Mouse (Mus musculus): ENCODE measurements at regions not wholly inside any gene's neighbourhood (a gene's known extent, or its start where the extent isn't known, plus 50 kb on each side); places are given as distances from the start of the nearest gene placed in this dataset.

DNA sequence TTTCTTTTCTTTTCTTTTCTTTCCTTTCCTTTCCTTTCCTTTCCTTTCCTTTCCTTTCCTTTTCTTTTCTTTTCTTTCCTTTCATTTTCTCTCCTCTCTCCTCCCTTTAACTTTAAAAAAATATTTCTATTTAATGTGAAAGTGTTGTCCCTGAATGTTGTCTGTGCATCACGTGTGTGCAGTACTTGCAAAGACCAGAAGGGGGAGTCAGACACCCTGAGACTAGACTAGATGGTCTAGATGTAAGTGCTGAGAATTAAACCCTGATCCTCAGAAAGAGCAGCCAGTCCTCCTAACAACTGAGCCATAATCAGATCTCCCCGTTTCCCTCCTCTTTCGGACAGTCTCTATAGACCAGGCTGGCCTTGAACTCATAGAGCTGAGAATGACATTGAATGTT is 151.7 kb downstream of the Mtx2 start:
- in situ Hi-C loops (cut with MboI, MseI) = no loop called here

DNA sequence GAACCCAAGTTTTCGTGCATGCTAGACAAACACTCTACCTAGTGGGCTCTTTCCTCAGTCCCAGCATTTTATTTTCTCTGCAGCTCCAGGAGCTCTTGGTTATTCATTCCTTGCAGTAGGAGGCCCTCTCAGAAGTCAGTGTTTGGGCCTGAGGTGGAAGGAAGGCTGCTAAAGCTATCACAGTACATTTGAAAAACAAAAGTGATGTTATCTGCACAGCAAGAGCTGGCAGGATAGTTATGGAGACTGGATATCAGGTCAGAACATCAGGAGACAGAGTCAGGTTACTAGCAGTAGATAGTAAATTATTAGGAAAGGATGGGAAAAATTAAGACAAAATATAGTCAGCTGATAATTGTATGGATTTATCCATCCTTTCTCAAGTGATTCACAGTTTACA is 152.2 kb downstream of the Mtx2 start:
- in situ Hi-C loops (cut with MboI, MseI) = no loop called here

DNA sequence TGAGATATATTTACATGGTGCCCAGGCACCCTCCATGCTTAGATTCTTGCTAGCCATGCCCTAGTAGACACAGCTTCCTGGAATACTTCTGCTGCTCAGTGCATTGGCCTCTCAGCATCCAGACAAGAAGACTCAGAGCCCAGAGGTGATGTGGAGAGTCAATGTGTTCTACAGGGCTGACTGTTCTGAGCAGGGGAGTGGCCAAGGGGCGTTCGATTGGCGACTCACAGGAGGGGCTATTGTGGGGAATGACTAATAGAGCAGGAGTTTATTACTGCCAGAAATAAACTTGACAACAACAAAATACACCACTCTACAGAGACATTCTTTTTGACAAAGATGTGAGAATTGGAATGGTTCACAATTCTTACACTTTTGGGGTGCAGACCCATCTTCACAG is 156.3 kb downstream of the Mtx2 start:
- in situ Hi-C loops (cut with MboI, MseI) = no loop called here

DNA sequence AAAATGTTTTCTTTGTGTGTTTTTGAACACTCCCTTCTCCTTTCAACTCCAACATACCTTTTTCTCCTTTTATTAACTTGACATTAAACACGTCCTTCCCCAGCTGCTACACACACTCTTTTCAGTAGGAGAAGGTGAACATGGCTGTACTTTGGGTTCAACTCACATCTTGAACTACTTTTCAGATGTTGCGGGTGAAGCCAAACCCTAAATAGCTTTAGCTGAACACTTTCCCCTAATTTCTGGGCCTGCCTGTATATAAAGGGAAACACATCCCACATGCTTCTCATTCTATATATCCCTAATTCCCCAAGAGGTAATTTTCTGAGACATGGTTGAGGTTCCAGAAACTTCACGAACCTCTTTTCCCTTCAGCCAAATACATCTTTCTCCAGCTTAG is 168.2 kb downstream of the Mtx2 start:
- in situ Hi-C loops (cut with MboI, MseI) = no loop called here

DNA sequence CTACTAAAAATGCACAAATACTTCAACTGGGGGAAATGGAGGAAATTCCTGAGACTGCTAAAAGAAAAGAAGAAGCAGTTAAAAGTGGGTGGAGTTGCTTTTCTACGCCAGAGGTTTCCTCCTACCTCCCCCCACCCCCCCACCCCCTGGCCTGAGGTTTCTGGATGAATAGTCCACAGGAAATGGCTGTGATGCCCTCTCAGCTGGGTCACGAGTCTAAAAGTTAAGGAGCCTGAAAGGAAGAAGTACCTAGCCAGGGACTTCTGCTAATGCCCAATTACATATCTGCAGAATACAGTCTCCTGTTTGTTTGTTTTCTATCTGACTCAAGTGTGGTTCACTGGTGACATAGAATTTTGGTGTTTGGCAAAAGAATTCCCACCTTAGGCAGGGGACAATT is 169.4 kb downstream of the Mtx2 start:
- in situ Hi-C loops (cut with MboI, MseI) = no loop called here

DNA sequence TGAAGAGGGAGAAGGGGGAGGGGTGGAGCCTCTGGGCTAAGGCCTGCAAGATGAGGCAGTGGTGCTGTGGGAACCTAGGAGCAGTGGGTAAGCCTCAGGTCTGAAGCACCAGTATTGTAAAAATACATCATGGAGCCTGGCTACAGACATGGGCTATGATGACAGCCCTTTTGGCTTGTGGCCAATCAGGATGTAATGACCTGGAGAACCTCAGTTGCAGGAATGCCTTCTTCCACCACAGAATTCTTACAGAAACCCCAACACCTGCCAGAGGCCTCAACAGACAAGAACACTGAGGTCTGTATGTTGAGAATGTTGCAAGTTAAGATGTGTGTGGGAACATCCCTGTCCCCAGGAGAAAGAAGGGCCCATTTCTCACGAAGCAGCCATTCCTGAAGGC is 172.1 kb downstream of the Mtx2 start:
- in situ Hi-C loops (cut with MboI, MseI) = no loop called here

DNA sequence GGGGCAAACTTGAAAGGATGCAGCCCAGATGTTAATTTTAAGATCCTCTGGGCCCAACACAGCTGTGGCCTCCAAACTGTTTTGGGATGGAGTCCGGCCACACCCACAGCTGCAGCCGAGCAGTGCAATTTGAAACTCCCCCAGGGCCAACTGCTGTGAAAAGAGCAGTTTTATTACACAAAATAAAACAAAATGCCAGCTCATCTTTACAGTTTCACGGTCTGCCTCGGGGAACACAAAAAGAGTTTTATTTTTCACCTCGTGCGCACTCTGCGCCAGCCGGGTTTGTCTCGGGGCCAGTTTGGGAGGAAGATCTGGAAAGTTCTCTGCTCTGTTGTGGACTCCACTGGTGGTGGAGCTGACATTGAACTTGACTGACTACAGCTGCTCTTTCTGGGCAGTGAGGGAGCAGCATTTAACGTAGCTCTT is 174.8 kb downstream of the Mtx2 start:
- in situ Hi-C loops (cut with MboI, MseI) = no loop called here

DNA sequence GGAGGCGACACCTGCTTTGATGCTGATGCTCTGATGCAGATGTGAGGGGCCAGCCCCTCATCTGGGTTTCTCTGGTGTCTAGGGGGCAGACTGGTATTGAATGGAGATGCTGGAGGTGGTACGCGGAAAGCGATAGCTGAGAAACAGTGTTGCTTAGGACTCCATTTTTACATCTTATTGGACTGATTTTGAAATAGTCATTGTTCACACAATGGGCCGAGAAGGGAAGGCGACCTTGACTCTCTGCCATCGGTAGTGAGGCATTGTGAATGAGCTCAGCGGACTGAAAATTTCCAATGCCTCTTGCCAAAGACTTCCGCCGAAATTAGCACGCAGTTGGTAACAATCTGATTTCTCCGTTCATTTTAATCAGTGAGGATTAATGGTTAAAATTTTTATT is 177.0 kb downstream of the Mtx2 start:
- in situ Hi-C loops (cut with MboI, MseI) = no loop called here

DNA sequence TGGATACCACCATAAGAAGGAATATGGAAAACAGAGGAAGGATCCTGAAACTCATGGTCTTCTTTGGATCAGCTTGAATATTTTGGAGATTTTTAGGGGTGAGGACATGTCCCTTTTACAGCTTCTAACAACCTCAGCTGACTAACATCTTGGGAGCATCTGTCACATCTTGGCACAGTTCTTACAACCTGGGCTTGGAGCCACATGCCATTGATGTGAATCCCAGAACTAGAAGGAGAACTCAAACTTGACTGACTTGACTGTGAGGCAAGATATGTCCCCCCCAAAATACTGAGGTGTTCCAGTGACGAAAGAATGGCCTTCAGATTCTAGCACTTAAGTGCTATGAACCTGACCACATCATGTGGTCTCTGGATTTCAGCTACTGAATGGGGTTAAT is 182.5 kb downstream of the Mtx2 start:
- in situ Hi-C loops (cut with MboI, MseI) = no loop called here

DNA sequence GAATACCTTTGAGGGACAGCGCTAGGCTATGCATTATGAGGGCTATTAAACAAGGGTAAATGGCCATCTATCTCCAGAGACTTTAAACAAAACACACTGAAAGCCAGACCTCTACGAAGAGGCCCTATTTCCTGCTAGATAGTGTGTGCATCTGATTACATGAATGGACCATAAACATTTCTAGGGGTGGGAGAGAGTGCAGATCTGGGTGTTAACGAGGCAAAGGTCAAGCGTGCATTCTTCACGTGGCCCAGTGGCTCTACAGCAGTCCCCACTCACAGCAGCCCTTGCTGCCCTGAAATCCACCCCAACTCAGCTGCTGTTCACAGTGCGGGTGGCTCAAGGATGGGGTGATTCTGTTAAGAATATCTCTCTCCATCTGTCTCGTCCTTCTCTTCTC is 185.0 kb downstream of the Mtx2 start:
- in situ Hi-C loops (cut with MboI, MseI) = no loop called here

DNA sequence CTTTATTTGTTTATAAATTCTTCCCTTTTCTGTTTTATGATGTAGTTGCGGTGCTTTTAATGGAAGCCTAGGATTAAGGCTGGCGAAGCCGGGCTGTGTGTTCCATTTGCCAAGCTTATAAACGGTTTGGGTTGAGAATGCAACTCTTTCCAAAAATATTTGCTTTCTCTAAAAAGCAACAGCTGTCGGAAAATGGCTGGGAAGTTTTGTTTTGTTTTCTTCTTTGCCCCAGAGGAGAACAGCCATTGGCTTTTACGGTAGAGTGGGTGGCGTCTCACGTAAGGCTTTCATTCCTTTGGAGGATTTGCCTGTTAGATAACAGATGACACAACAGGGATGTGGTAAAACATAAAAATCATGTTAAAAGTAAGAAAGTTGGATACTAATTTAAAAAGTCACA is 186.4 kb downstream of the Mtx2 start:
- in situ Hi-C loops (cut with MboI, MseI) = no loop called here

DNA sequence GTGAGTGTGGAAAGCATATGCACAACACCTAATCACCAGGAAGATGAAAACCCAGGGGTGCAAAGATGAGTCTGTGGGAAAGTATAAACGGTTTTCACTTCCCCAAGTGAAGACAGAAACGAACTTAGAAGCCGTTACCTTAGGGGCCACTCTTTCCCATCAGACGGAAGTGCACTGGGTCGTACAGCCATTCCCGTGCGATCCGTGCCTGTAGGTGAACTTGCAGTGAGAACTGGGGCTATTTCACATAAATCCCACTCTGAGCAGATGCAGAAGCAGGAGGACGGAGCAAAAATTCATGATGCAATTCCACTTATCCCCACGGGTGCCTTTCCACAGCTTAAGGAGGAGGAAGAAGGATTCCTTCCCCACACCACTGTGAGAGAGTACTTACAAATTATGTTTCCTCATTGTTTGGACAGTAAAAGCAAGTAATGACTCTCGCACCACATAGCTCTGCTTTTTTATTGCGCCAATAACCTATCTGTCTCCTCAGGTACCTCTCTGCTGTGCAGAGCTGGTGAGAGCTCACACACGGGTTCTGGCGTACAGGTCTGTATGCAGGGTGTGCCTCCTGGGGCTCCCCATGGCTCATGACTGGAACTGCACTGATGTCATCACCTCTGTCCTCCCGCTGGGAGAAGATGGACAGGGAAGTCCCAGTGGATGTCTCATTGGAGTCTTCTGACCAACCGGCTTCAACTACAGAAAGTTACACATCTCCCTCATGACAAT is 189.6 kb downstream of the Mtx2 start:
- in situ Hi-C loops (cut with MboI, MseI) = no loop called here

DNA sequence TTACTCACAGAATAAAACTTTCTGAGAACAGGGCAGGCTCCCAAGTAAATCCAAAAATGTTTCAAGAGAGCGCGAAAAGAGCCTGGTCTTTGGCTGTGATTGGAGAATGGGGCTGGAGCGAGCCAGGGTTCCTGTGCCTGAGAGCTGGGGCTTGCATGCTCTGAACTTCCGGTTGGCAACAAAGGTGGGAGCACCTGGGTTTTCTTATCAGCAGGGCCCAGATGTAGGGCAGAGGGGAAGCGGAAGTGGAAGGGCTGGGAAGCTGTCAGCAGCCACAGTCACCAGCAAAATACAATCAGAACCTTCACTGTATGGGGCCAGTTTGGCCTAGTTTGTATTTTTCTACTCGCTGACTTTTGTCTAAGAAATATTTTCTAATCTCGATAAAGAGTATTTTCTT is 193.9 kb downstream of the Mtx2 start:
- in situ Hi-C loops (cut with MboI, MseI) = no loop called here

DNA sequence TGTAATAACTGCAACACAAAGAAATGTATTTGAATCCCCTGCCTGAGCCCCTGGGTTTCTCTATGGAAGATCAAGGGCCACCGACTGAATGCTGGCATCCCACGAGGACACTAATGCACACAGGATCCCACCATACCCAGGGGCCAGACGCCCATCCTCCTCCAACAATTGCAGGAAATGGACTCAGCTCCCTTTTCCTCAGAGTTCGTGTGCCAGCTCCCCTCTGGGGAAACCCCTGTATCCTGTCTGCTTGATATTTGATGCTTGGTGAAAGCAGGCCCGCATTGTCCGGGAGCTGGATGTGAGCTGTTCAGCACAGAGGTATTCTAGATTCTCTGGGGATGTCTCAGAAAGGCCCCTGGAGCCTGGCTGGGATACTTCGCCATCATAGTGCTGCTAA is 196.0 kb downstream of the Mtx2 start:
- in situ Hi-C loops (cut with MboI, MseI) = no loop called here

DNA sequence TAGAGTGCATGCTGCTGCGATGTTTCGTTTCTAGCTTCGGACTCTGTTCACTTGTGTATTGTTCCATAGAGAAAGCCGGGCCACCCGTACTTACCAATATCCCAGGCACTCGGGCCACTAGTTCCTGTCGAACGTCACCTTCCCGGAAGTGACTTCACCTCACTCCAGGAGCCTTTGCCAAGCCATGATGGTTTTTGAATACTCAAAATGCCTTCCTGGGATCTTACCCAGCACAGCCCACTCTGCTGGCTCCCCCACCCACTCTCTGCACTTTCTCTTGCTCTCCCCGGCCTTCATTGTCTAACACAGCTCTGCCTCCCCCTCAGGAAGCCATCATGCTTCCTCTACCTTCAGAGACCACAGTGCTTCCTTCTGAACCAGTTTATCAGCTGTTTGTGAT is 202.5 kb downstream of the Mtx2 start:
- in situ Hi-C loops (cut with MboI, MseI) = no loop called here

DNA sequence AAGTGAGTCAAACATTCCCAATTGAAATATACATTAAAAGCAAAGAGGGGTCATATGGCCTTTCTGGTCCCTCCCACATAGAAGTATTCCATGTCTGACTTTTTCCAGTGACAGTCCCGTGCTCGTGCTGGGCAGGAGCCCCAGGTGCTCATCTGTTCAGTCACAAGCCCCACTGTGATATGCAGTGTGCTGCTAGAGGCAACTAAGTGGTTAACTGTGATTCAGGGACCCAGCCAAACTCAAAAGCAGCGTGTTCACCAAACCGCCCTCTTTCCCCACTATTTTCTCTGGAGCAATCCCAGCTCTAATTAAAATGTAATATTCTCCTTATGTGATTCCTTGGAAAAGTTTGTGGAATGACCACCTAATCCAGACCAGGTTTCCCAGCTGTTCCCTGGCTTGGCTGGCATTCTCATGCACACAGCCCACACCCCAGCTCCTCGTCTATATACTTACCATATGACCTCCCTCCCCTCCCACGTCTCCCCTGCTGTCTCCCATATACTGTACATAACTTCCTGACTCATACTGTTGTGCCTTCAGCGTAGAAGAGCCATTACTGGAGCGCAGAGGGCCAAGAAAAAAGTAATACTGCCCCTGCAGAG is 203.6 kb downstream of the Mtx2 start:
- in situ Hi-C loops (cut with MboI, MseI) = no loop called here

DNA sequence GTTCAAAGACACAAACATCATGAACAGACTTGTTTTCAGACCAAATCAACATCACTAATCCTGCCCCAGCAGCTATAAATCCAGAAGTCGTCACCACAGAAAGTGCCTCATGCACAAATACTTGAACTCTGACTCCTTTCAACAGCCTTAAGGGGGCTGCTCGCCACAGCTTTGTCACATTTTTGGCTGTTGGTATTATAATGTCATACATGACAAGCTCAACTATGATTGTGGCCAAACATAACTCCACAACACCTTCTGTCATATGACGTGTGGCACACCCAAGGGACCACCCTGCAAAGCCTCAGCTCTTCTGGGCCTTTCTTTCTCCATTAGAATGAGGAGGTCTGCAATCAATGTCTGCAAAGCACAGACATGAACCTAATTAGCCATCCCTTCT is 209.1 kb downstream of the Mtx2 start:
- in situ Hi-C loops (cut with MboI, MseI) = no loop called here

DNA sequence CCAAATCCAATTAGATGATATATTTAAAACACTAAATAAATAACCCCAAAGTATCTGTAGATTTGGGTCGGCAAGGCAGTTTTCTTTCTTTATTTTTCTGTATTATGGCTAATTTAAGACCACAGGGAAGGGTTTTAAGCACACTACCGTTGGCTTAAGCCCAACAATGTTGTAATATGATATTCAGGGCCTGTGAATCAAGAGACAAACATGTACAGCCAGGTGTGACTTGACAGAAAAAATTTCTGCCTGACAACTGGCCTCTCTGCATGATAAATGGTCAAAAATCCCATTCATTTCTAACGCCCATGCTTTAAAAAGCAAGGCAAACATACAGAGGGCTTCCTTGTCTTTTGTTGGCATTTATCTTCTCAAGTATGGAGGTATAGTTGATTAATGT is 213.5 kb downstream of the Mtx2 start:
- in situ Hi-C loops (cut with MboI, MseI) = no loop called here

DNA sequence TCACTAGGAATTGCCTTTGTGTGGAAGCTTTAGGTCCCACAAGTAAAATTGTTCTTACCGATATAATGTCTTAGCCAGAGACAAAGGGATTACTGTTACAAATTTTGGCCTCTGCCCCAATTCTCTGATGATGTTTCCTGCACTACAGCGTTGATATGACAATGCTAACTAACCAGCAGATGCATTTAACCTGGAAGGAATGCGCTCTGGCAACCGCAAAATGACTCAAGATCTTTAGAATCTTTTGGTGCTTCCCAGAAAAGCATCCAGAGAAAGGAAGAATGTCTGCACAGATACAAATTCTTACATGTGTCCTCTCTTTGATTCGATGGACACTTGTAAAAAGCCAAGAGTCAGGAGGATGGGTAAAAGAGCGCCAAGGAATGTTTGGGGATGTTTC is 221.3 kb downstream of the Mtx2 start:
- in situ Hi-C loops (cut with MboI, MseI) = no loop called here

DNA sequence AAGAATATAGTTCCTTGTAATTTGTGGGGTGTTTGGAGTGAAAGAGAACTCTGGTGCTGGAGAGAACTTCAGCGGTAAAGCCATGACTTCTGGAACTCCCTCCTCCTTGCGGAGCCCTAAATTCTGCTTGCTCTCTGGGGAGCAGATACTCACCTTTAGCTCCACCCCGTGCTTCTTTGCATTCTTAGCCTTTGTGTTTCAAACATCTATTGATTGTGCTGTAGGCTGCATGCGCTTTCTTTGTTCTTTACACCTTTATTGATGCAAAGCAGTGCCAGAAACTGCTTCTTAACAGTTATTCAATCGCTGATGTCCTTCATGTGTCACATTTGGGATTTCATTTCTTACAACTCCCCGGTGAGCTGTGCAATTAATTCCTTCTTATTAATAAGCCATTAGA is 222.5 kb downstream of the Mtx2 start:
- in situ Hi-C loops (cut with MboI, MseI) = no loop called here

DNA sequence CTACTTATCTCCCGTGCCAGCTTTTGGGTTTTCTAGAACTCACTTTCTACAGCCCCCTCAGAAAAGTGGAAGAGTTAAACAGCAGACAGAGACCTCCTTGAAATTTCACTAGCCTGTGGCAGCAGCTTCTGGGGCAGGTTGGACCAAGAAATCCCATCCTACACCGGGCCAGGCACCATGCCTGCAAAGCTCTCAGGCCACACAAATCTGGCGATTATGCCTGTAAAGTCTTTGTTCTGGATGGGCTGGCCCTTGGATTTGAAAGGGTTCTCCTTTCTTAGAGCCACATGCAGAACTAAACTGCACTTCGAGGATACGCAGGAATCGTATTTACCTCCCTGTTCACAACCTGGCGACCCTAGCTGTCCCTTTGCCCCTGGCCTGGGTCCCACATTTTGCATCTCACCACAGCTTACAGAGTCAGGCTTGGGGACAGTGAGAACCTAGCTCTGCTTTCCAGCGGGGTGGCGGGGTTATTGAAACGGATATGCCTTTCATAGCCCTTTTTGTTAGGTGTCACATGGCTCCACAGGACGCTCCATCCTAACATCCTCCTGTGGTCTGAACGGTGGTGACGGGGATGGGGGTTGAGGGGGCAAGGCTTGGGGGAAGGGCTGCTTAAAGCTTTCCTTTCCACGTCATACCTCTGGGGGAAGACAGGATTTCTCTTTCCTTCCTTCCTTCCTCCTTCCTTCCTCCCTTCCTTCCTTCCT is 229.0 kb downstream of the Mtx2 start:
- in situ Hi-C loops (cut with MboI, MseI) = loop anchor here (5.0 kb wide), 1 partner anchor 553 kb away; no protein-coding TSS in a partner anchor

DNA sequence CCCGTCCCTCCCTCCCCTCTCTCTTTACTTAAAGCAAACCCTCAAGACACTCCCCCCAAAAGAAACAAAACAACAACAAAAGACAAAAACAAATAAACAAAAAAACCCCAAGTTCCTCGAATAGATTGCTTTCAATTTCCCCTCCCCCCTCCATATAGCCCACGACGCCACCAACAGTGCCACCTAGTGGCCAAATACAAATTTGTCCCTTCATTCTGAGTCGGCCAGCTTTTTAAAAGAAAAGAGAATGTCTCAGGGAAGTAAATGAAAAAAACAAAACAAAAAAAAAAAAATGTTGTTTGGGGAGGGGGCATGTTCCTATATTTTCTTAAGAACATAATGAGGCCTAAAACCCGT is 229.6 kb downstream of the Mtx2 start:
- in situ Hi-C loops (cut with MboI, MseI) = loop anchor here (5.0 kb wide), 1 partner anchor 552 kb away; no protein-coding TSS in a partner anchor

DNA sequence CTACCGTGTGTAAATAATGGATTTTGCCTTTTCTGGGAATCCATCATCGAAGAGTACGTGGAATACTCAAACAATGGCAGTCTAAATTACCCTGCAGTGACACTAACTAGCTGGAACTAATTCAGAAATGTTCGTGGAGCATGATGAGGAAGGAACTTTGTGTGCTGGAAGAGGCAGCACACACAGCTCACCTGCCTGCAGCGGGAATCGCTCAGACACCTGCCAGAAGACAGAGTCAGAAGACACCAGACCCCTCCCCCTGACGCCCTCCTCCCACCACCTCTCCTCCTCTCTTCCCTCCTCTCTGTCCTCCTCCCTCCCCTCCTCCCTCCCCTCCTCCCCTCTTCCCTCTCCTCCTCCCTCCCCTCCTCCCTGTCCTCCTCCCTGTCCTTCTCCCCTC is 235.4 kb downstream of the Mtx2 start:
- in situ Hi-C loops (cut with MboI, MseI) = no loop called here

Measured in T-helper 2 cell (primary cell).